Mouse (Mus musculus) thymus, postnatal 25 days (tissue): ENCODE measurements at regions not wholly inside any gene's neighbourhood (a gene's known extent, or its start where the extent isn't known, plus 50 kb on each side); places are given as distances from the start of the nearest gene placed in this dataset.

Experiments used
- DNase-seq: peaks from one replicate; pipeline ENCODE4 v3.0.0; 2022

DNA sequence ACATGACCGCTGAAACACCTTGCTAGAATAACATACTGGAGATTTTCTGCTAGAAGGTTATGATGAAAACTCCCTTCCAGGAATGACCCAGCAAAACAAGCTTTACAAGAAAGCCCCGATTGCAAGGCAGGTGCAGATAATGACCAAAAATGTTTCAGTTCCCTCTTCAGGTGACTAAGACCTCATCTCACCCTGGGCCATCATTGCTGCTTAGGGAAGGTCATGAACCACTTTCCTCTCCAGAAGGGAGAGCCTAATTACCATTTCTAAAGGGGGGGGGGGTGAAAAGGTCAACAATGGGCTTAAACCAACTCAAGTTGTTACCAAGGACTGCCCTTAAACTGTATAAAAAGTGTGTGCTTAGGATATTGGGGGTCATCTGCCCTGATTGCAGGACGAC is 59.8 kb upstream of the Speer4c start:
- DNase-seq: no peak

DNA sequence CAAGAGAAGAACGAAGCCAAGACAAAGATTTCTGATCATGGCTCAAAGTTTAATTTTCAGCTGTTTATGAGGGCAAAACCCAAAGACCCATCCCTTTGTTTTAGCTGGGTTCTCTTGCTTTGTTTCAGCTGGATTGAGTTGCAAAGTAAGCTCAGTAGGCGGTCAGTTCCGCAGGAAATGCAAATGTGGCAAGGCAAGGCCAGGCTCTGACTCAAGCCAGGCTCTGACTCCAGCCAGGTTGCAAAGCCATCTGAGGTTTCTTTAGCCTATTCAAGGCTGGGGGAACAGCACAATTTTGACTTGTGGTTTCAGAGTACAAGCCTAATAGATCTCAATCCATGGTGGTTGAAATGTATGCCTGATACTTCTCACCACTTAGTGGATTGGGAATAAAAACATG is 60.5 kb upstream of the Speer4c start:
- no peak for DNase-seq

DNA sequence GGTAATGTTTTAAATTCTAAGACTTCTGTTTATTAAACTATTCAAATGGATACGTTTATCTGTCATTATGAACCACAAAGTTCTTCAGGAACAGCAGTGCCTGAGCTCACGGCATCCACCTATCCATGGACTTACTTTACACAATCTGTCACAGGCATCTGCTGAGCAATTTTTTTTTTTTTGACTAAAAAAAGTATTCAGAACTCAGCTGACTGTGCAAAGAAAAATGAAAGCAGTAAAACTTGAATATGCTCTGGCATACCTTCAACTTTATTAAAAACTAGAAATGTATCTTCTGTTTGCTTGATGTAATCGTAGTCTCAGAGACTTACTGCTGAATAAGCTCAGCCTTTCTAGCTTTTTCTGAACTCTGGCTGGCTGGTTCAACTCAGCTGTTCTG is 62.0 kb upstream of the Speer4c start:
- DNase-seq: no peak

DNA sequence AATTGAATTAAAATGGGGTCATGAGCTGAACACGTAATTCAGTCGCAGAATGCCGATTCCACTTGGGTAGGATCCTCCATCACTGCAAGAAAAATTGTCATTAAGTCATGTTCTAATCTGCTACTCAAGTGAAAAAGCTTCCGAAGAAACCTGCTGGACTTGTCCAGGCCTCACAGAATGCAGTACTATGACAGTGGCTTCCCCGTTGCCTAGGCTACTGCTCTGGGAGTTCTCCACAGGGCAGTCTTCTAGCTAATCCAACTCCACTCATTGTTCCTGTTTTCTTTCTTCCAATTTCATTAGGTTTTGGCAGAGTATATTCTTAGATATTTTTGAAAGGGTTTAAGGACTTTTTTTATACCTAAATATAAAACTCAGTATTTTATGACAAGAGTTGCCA is 89.5 kb upstream of the Speer4c start:
- no peak for DNase-seq

DNA sequence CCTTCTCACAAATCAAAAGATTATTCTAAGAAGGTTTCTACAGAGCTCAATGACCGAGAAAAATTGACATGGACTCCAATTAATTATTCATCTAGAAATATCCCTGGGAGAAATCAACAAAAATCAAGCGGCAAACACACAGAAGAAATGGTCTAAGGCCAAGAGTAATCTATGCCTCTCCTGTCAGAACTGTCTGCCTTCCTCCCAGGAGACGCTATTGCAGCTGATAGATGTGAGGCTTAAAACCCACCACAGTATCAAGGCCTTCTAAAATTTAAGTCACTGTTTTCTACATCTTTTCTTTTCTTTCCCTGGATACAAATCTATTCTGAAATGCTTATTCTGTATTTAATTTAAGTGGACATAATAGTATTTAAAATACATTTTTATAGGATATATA is 102.8 kb upstream of the Speer4c start:
- DNase-seq: no peak

DNA sequence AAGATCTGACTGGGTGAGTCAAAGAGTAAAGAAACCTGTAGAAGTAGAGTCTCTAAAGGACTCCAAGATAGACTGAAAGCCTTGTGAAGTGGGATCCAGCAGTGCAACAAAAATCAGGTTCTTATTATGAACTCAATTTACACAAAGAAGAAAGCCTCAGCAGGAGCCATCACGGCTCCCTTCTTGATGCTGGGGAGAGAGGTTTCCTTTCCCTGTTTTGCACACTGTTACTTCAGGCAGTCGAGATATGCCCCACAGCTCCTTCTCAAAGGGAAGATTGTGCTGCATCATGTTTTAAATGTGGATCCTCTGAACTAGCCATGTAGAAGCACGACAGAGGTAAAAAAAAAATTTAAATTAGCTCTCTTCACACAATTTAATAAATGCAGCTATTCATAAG is 103.3 kb upstream of the Speer4c start:
- no peak for DNase-seq

- no peak for DNase-seq
Measured at GRCm38 (mm10) chr5:15822989-15823388, 108.9 kb upstream of the Speer4c start.

- no peak for DNase-seq
Measured at GRCm38 (mm10) chr5:15831527-15831926, 103.0 kb upstream of the Cacna2d1 start.

DNA sequence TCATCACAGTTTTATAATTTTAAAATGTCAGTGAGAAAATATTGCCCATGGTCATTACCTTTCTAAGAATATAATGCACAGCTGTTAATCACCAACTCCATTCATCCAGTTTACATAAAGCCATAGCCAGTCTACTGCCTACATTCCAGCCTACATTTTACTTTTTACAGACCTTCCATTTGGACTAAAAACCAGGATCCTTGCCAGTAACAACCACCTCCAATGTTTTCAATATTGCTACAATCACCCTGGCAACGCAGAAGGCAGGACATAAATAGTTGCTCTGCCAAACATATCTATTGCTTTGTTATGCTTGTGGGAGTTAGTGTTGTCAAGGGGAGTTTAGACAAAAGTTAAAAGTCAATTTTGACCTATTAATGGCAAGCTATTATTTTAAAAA is 102.2 kb upstream of the Cacna2d1 start:
- DNase-seq: no peak

DNA sequence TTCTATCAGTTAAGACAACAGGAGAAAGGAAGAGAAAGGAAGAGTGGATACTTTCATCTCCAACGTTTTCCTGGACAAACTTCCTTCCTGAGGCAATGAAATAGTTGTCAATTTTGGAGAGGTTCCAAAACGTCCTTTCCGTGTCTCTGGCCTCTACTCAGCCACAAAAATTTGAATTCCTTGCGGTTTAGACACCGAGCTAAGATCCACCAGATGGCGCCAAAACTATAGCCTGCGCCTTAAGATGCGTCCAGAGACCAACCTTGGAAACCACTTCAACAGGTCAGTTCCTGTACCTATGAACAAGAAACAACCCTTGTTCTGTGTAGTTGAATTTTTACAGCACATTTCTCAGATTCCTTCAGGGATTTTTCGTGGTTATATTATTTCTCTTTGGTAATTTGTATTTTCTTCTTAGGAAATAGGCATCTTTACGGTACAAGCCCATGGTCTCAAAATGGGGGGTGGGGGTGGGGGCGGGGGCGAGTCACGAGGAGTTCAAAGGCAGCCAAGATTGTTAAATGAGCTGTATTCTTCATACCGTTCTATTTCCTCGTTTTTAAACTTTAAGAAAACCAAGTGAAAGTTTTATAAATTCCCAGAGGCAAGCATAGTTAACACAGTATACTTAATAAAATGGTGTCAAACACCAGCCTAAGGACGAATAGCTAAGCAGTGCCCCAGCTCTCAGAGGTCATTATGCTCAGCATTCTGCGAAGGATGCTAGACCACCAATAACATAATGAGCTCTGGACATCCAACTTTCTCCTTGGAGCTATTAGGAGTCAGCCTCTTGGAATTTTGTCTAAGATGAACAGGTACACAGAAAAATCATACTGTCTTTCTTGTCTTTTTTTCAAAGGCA is 96.2 kb upstream of the Cacna2d1 start:
- peak; percentile 4 for DNase-seq

GRCm38 (mm10) chr5:15846790-15847189 is 87.7 kb upstream of the Cacna2d1 start:
- no peak for DNase-seq

DNA sequence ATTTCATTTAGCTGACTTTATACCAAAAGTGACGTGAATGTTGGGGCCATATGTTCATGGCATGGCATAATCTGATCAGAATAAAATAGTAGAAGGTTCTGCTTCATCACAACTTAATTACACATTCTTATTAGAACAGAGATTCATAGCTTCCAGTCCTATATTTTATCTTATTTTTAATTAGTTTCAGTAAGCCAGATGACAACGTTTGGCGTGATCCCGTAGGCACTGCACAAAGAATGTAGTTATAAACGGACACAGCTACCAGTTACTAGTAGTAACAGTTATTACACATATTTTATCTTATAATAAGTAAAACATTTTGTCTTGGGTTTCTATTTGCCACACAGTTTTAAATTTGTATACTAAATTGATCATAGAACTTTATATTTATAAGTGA is 85.0 kb upstream of the Cacna2d1 start:
- DNase-seq: no peak

GRCm38 (mm10) chr5:15850126-15850801 is 84.2 kb upstream of the Cacna2d1 start:
- DNase-seq: no peak

DNA sequence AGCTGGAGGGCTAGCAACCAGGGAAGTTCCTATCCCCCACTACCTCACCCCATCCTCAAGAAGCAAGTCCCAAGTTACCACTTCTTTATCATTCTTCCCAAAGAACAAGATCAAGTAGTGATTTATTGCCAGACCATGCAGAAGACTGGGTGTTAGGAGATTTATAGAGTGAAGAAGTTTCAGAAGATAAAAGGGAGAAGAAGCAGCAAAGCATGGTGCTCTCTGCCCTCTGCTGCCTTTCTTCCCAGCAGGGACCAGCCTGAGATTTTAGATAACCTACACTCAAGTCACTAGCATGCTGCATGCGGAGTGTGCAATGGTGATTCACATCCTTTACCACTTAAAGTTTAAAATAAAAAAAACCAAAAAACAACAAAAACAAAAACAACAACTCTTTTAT is 79.7 kb upstream of the Cacna2d1 start:
- DNase-seq: no peak

DNA sequence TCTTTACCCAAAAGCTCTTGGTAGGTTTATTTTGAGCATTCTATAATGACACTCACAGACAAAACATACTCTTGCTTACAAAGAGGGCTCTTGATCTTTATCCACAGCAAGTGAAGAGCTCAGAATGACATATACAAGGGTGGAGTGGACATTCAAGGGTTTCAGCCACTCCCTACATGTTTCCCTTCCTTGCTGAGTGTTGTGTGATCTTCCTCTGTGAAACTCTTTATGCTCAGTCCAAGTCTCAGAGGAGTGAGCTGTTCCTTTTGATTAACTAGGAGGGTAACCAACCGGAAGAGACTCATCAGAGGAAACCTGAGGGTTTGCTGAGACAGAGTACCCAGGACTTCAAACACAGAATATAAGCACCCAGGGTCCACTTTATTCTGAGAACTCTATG is 77.5 kb upstream of the Cacna2d1 start:
- DNase-seq: no peak

- DNase-seq: no peak
Measured at GRCm38 (mm10) chr5:15874065-15874464, 60.4 kb upstream of the Cacna2d1 start.

- no peak for DNase-seq
Measured at GRCm38 (mm10) chr5:15883004-15883403, 51.5 kb upstream of the Cacna2d1 start.
